ENCODE assay signal across 8 mouse cellular contexts in genomic region chr17:46525579-46526307, GRCm38 (mm10). TPM values are rescaled to one million over a fixed set of nuclear protein-coding genes. Genes with fewer than 3 reads are reported as not detected.
DNase-seq lines count a peak whose midpoint lies in the region; ATAC-seq lines count a peak whose summit lies in the region.

No protein-coding gene starts in this region.

- peak; percentile 66 to 82 for DNase-seq in heart, adult 18-20 months
- peak; percentile 90 to 92 for DNase-seq in cerebellum, postnatal 10 days
- DNase-seq in gastrocnemius, adult 8-10 months (ENCODE audit: low spot score in 2 of 2) = peak; percentile 20 to 46
- peak; percentile 60 for DNase-seq in kidney, adult 11 months
- DNase-seq in liver = peak; percentile 79

- no peak overlapping the region for H3K4me2 ChIP-seq in heart, embryonic 12.5 days
- H3K4me2 ChIP-seq in stomach, embryonic 15.5 days = no peak overlapping the region

- H3K27ac ChIP-seq in heart, embryonic 12.5 days (ENCODE audit: poor library complexity, severe bottlenecking) = no peak overlapping the region
- no peak overlapping the region for H3K27ac ChIP-seq in stomach, embryonic 15.5 days

- no peak for ATAC-seq in heart, embryonic 12.5 days (ENCODE audit: insufficient number of reproducible peaks, low FRiP score)
- ATAC-seq in monocyte, adult 5-6 weeks (replicated peaks; ENCODE audit: insufficient number of reproducible peaks, low FRiP score, low TSS enrichment, poor library complexity, severe bottlenecking) = 0 out of 2 replicates have a peak, but pooled peaks have one; percentile 66
- ATAC-seq in stomach, embryonic 15.5 days (ENCODE audit: insufficient read depth, low FRiP score, low read depth) = peak; percentile 68

- no peak overlapping the region for H3K9ac ChIP-seq in heart, embryonic 12.5 days
- no peak overlapping the region for H3K9ac ChIP-seq in stomach, embryonic 15.5 days

- H3K36me3 ChIP-seq in heart, embryonic 12.5 days = peaks cover 16% of the 10 kb centered on the region
- H3K36me3 ChIP-seq in stomach, embryonic 15.5 days = no peaks in the 10 kb centered on the region

- H3K27me3 ChIP-seq in heart, embryonic 12.5 days (replicated peaks) = peaks cover 20% of the 10 kb centered on the region
- no peaks in the 10 kb centered on the region; the same call in 1 of the 2 replicates for H3K27me3 ChIP-seq in stomach, embryonic 15.5 days (replicated peaks)

- WGBS in heart, embryonic 12.5 days = 34% methylated on average over 12 of the region's 12 CpGs
- 43% methylated on average over 12 of the region's 12 CpGs for WGBS in stomach, embryonic 15.5 days

- no peak overlapping the region for H3K4me3 ChIP-seq in heart, embryonic 12.5 days
- H3K4me3 ChIP-seq in stomach, embryonic 15.5 days (replicated peaks) = no peak overlapping the region

- no peaks in the 10 kb centered on the region; the same call in 1 of the 2 replicates for H3K9me3 ChIP-seq in heart, embryonic 12.5 days (replicated peaks)
- H3K9me3 ChIP-seq in stomach, embryonic 15.5 days = no peaks in the 10 kb centered on the region

- peaks cover 10% of the 10 kb centered on the region for H3K4me1 ChIP-seq in heart, embryonic 12.5 days (replicated peaks)
- H3K4me1 ChIP-seq in stomach, embryonic 15.5 days = 0 out of 2 replicates have a peak, but pooled peaks cover 4% of the 10 kb centered on the region

RNA-seq across cellular contexts. Expression of gene Cul9, which starts 20.4 kb away (rescaled TPM):
- 10 to 100 TPM; 23.9 to 25.7 TPM for total RNA-seq in heart, adult 18-20 months (2021)
- polyA plus RNA-seq in heart, embryonic 12.5 days (2016; fragmentation: Nextera tagmentation; extraction: Ambion mirVana) = 7.2 and 7.4 TPM in 2 replicates
- total RNA-seq in gastrocnemius, adult 8-10 months (2022) = 10 to 100 TPM; 15.2 to 16.6 (median 15.4) TPM
- 4.4 to 7.6 TPM (median 4.9 TPM) in 3 replicates for total RNA-seq in monocyte, adult 5-6 weeks (2017)
- 3.2 and 4.6 TPM in 2 replicates for polyA plus RNA-seq in stomach, embryonic 15.5 days (2015; fragmentation: Nextera tagmentation; extraction: Ambion mirVana)

RNA-seq across cellular contexts. Expression of gene Dnph1, which starts 29.2 kb away (rescaled TPM):
- 1 to 10 TPM; 1.2 to 1.5 TPM for total RNA-seq in heart, adult 18-20 months (2021)
- polyA plus RNA-seq in heart, embryonic 12.5 days (2016; fragmentation: Nextera tagmentation; extraction: Ambion mirVana) = 24.2 and 25.9 TPM in 2 replicates
- total RNA-seq in gastrocnemius, adult 8-10 months (2022) = 1 to 10 TPM; 5.2 to 8.5 (median 7.1) TPM
- total RNA-seq in monocyte, adult 5-6 weeks (2017) = not detected in 3 replicates
- polyA plus RNA-seq in stomach, embryonic 15.5 days (2015; fragmentation: Nextera tagmentation; extraction: Ambion mirVana) = 47.7 and 49.7 TPM in 2 replicates

RNA-seq across cellular contexts. Expression of gene Srf, which starts 30.2 kb away (rescaled TPM):
- total RNA-seq in heart, adult 18-20 months (2021) = 10 to 100 TPM; 88.4 to 93.6 TPM
- polyA plus RNA-seq in heart, embryonic 12.5 days (2016; fragmentation: Nextera tagmentation; extraction: Ambion mirVana) = 15.0 and 17.5 TPM in 2 replicates
- 10 to 100 TPM; 81.6 to 89.5 (median 87.8) TPM for total RNA-seq in gastrocnemius, adult 8-10 months (2022)
- 24.8 to 46.0 TPM (median 36.6 TPM) in 3 replicates for total RNA-seq in monocyte, adult 5-6 weeks (2017)
- 8.7 and 9.4 TPM in 2 replicates for polyA plus RNA-seq in stomach, embryonic 15.5 days (2015; fragmentation: Nextera tagmentation; extraction: Ambion mirVana)

RNA-seq across cellular contexts. Expression of gene Ttbk1, which starts 38.3 kb away (rescaled TPM):
- under 1 TPM; 0.20 to 0.28 TPM for total RNA-seq in heart, adult 18-20 months (2021)
- polyA plus RNA-seq in heart, embryonic 12.5 days (2016; fragmentation: Nextera tagmentation; extraction: Ambion mirVana) = 0.08 and 0.13 TPM in 2 replicates
- total RNA-seq in gastrocnemius, adult 8-10 months (2022) = under 1 TPM; 0.05 to 0.16 (median 0.08) TPM
- under 0.01 to 0.58 TPM (median 0.48 TPM) in 3 replicates for total RNA-seq in monocyte, adult 5-6 weeks (2017)
- 0.27 and 0.31 TPM in 2 replicates for polyA plus RNA-seq in stomach, embryonic 15.5 days (2015; fragmentation: Nextera tagmentation; extraction: Ambion mirVana)

Comparison
In these comparisons a context has a peak if more than half of its experiments do, and no peak if none do; other contexts are left out.
1. DNase-seq: peak in every context shown above with its lines; median percentile 91 in cerebellum, postnatal 10 days; 79 in liver; 74 in heart, adult 18-20 months; 60 in kidney, adult 11 months; 33 in gastrocnemius, adult 8-10 months.